11 mouse cellular contexts compared by ENCODE assay signal in genomic region chr1:132629611-132630370, GRCm38 (mm10).
DNase-seq lines count a peak whose midpoint lies in the region; ATAC-seq and TF ChIP-seq lines count a peak whose summit lies in the region.
"Had no signal": no experiment of that assay in that cellular context is flagged by ENCODE, and none has a peak within 500 bp of the region (broad histone marks: within the 10 kb centered on the region; RNA-seq: fewer than 3 reads in every experiment).

No protein-coding gene starts in this region.

- H3K9ac ChIP-seq in lung, postnatal 0 days (replicated peaks; ENCODE audit: low read depth), result no peak overlapping the region
- no peak overlapping the region for H3K9ac ChIP-seq in heart, postnatal 0 days (replicated peaks; ENCODE audit: low read depth, low read length)
- H3K9ac ChIP-seq: limb, embryonic 15.5 days had no signal

- H3K27me3 ChIP-seq in lung, postnatal 0 days (replicated peaks; ENCODE audit: insufficient read depth, low read length), result no peaks in the 10 kb centered on the region
- no peaks in the 10 kb centered on the region; the same call in 1 of the 2 replicates for H3K27me3 ChIP-seq in heart, postnatal 0 days (ENCODE audit: control insufficient read depth, insufficient read depth, low read length)
- H3K27me3 ChIP-seq: limb, embryonic 15.5 days had no signal

- peak; percentile 87 for DNase-seq in gastrocnemius, adult 18-20 months (ENCODE audit: low spot score)
- no peak for DNase-seq in gastrocnemius, postnatal 4 days (ENCODE audit: low spot score in 2 of 2)
- peak; percentile 21 for DNase-seq in lung, postnatal 0 days (ENCODE audit: low spot score)
- DNase-seq in lung, postnatal 10 days, result no peak
- DNase-seq in cerebellum, adult 9-10 months, result peak; percentile 89
- peak; percentile 36 for DNase-seq in heart, postnatal 0 days (ENCODE audit: low spot score)
- DNase-seq in thymus, postnatal 10 days (ENCODE audit: low spot score in 2 of 2), result no peak
- DNase-seq in ovary, postnatal 36 days (ENCODE audit: low spot score), result no peak
- DNase-seq: thymus, postnatal 14 days had no signal

- no peak overlapping the region for H3K27ac ChIP-seq in lung, postnatal 0 days (ENCODE audit: low read length)
- no peak overlapping the region for H3K27ac ChIP-seq in heart, postnatal 0 days (ENCODE audit: low read depth)
- H3K27ac ChIP-seq: limb, embryonic 15.5 days; macrophage had no signal

- no peaks in the 10 kb centered on the region for H3K36me3 ChIP-seq in lung, postnatal 0 days (ENCODE audit: insufficient read depth, low read length)
- no peaks in the 10 kb centered on the region for H3K36me3 ChIP-seq in heart, postnatal 0 days (replicated peaks; ENCODE audit: control insufficient read depth, insufficient read depth, low read length)
- H3K36me3 ChIP-seq: limb, embryonic 15.5 days had no signal

- no peak overlapping the region for H3K4me2 ChIP-seq in lung, postnatal 0 days (replicated peaks; ENCODE audit: low read depth, low read length)
- H3K4me2 ChIP-seq in heart, postnatal 0 days (ENCODE audit: low read depth, low read length), result no peak overlapping the region
- H3K4me2 ChIP-seq: limb, embryonic 15.5 days had no signal

- TF ChIP-seq CTCF in lung, postnatal 0 days (IDR thresholded peaks at IDR 0.05), result no peak
- no peak for TF ChIP-seq CTCF in heart, postnatal 0 days (IDR thresholded peaks at IDR 0.05; ENCODE audit: low read depth)

- no peaks in the 10 kb centered on the region for H3K9me3 ChIP-seq in lung, postnatal 0 days (ENCODE audit: low read length)
- H3K9me3 ChIP-seq in heart, postnatal 0 days (replicated peaks; ENCODE audit: control insufficient read depth, low read length), result no peaks in the 10 kb centered on the region
- H3K9me3 ChIP-seq: limb, embryonic 15.5 days had no signal

- 56% methylated on average over 5 of the region's 5 CpGs for WGBS in lung, postnatal 0 days
- WGBS in heart, postnatal 0 days, result 55% methylated on average over 5 of the region's 5 CpGs

- no peak for ATAC-seq in lung, postnatal 0 days
- ATAC-seq in heart, postnatal 0 days (ENCODE audit: insufficient read depth, low read depth), result peak; percentile 62; the same call in 1 of the 2 replicates

- H3K4me1 ChIP-seq in lung, postnatal 0 days (ENCODE audit: insufficient read depth, low read depth, low read length), result no peaks in the 10 kb centered on the region
- H3K4me1 ChIP-seq in heart, postnatal 0 days (ENCODE audit: control insufficient read depth, insufficient read depth), result peaks cover 8% of the 10 kb centered on the region

- H3K4me3 ChIP-seq in lung, postnatal 0 days (ENCODE audit: low read depth, low read length), result no peak overlapping the region
- no peak overlapping the region for H3K4me3 ChIP-seq in heart, postnatal 0 days (ENCODE audit: low read depth, low read length)
- H3K4me3 ChIP-seq: limb, embryonic 15.5 days had no signal

- TF ChIP-seq EP300 in lung, postnatal 0 days (IDR thresholded peaks at IDR 0.05), result no peak
- TF ChIP-seq EP300 in heart, postnatal 0 days (IDR thresholded peaks at IDR 0.05; ENCODE audit: low read depth), result no peak

Comparison
In these comparisons a context has a peak if more than half of its experiments do, and no peak if none do; other contexts are left out.
1. DNase-seq: peak in gastrocnemius, adult 18-20 months (single experiment), lung, postnatal 0 days (single experiment), cerebellum, adult 9-10 months (single experiment) and heart, postnatal 0 days (single experiment); none in gastrocnemius, postnatal 4 days (0 of 2), lung, postnatal 10 days (single experiment), thymus, postnatal 10 days (0 of 2) and ovary, postnatal 36 days (single experiment).